Mouse (Mus musculus): ENCODE results near the gene Ecel1.

Gene Ecel1

GRCm38 (mm10) chr1:87101411-87101810, 54.9 kb downstream of the Ecel1 start, which contains the start of gene Alpi:
Gene Alpi, minus strand, starts transcription at chr1:87101606.
- DNase-seq (ENCODE audit: low spot score in 2 of 2) = no peak

GRCm38 (mm10) chr1:87098358-87098975, 57.9 kb downstream of the Ecel1 start:
- DNase-seq (ENCODE audit: low spot score in 2 of 2) = peak; percentile 12 to 52

Measured in thymus, postnatal 10 days (tissue).